ENCODE assay signal across 19 mouse cellular contexts in genomic region chr10:68141567-68141966, GRCm38 (mm10).
"Had no signal": no experiment of that assay in that cellular context is flagged by ENCODE, and none has a peak within 500 bp of the region (broad histone marks: within the 10 kb centered on the region; RNA-seq: fewer than 3 reads in every experiment).

No protein-coding gene starts in this region.

- ATAC-seq: lung, postnatal 0 days; midbrain, embryonic 16.5 days had no signal

- DNase-seq: lung, adult 2 months; lung, postnatal 4 days; midbrain, embryonic 14.5 days; retina, postnatal 1 day; right cerebral cortex, adult 18-20 months; right cerebral cortex, postnatal 25 days; right cerebral cortex, postnatal 4 days; spleen, adult 18-20 months; thymus, adult 18-20 months; thymus, postnatal 25 days; thymus, postnatal 4 days had no signal

- H3K36me3 ChIP-seq: neural tube, embryonic 15.5 days had no signal

- H3K27me3 ChIP-seq: midbrain, embryonic 12.5 days; neural tube, embryonic 13.5 days; neural tube, embryonic 15.5 days had no signal

- H3K4me3 ChIP-seq: midbrain, embryonic 10.5 days; midbrain, embryonic 12.5 days; myocyte; neural tube, embryonic 13.5 days; neural tube, embryonic 15.5 days had no signal

- H3K9me3 ChIP-seq: midbrain, embryonic 10.5 days; midbrain, embryonic 12.5 days; neural tube, embryonic 13.5 days; neural tube, embryonic 15.5 days had no signal

- H3K27ac ChIP-seq: liver, embryonic 14.5 days; midbrain, embryonic 10.5 days; midbrain, embryonic 12.5 days; neural tube, embryonic 13.5 days; neural tube, embryonic 15.5 days had no signal

- H3K4me2 ChIP-seq: midbrain, embryonic 12.5 days; neural tube, embryonic 13.5 days; neural tube, embryonic 15.5 days had no signal

- H3K9ac ChIP-seq: liver, embryonic 14.5 days; midbrain, embryonic 12.5 days; neural tube, embryonic 13.5 days; neural tube, embryonic 15.5 days had no signal
